Mouse (Mus musculus) kidney, postnatal 36 days (tissue): ENCODE measurements around the gene Srgap1.

Experiments
- DNase-seq, 2 experiments: peaks; one replicate each; pipeline ENCODE4 v3.0.0; 2021 to 2022; ENCODE audit warnings: mixed read lengths in 2 of 2

Gene Srgap1

GRCm38 (mm10) chr10:122046904-122047726, at the start of gene Srgap1:
Srgap1 (minus strand) TSS chr10:122047315.
- peak; percentile 44 to 69 for DNase-seq

- no peak for DNase-seq
Measured at GRCm38 (mm10) chr10:122096462-122096979, 49.4 kb upstream of the Srgap1 start.

GRCm38 (mm10) chr10:122090472-122090871, 43.4 kb upstream of the Srgap1 start:
- DNase-seq = no peak

DNA sequence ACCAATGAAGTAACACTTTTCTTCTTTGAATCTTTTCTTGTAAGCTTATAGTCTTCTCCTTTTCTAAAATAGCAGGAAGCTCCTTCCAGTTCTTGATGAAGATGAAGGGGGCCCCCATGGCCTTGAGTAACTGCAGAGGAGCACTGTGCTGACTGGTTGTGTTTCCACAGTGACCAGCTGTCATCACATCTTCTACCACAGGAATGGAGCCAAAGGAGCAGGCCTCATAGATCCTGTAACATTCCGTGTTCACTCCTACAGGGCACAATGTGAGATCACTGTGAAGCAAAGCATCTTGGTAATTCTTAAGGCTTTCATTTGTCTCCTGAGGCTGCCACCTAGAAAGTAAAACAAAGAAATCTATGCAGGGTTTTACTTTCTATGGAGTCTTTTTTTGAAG, 34.2 kb upstream of the Srgap1 start:
- no peak for DNase-seq

DNA sequence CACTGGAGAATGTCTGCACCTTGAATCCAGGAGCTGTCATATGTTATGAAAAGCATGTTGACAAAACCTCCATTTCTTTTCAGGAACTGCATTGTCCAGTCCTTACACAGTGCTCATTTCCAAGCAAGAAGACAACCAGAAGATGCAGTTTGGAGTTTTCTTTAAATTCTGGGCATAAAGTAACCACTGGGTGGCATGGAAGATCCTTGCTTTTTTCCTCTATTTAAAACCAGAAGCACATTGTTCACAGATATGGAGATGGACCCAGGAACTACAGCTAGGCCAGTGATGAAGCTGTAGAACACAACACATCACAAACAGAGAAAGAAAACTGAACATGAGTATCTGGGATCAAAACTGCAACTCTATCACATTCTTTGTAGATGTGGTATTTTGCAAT, 22.0 kb upstream of the Srgap1 start:
- no peak for DNase-seq

DNA sequence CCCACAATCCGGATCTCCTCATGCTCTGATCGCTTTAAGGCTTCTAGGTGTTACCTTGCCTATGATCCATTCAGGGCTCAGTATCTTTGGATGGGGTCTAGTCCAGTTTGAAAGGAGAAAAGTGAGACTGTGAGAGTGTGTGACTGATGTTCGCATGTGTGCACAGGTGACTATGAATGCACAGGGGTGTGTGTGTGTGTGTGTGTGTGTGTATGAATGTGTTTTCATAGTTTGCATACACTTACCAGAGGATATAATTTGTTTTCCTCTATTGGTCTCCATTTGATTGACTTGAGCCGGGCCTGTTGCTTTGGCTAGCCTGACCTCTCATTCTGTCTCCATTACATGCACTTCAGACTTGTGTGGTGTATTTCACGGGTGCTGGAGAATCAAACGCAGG, 8.7 kb upstream of the Srgap1 start:
- no peak for DNase-seq

- DNase-seq = peak; percentile 34 to 73
Measured at GRCm38 (mm10) chr10:122054535-122054934, 7.4 kb upstream of the Srgap1 start.

GRCm38 (mm10) chr10:122051831-122052230, 4.7 kb upstream of the Srgap1 start:
- DNase-seq = peak; percentile 75 to 92

DNA sequence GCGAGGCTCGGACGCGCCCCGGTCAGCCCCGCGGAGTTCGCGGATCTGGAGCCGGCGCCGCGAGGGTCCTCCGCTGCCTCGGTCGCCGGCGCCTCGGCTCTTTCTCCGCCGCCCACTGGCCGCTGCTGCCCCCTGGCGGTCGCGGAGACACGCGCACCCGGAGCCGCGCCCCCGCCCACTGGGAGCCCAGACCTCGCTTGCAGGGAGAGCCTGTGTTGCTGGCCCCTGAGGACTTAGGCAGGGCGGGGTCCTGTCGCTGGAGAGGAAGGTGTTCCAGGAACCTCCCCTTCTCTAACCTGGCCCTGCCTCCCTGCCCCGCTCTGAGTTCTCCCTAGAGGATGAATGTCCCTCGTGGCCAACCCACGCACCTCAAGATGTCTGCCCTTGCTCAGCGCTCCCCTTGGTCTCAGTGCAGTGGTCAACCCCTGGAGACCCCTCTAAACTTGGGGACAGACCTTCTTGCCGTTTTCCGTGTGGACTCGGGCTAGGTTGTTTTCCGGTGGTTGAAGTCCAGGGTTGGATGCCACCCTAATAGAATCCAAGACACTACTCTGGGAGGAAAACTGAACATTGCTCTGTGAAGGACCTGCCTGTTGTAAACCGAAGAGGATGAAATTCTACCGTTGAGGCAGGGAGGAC, 731 bp upstream of the Srgap1 start:
- peak; percentile 69 to 92 for DNase-seq

DNA sequence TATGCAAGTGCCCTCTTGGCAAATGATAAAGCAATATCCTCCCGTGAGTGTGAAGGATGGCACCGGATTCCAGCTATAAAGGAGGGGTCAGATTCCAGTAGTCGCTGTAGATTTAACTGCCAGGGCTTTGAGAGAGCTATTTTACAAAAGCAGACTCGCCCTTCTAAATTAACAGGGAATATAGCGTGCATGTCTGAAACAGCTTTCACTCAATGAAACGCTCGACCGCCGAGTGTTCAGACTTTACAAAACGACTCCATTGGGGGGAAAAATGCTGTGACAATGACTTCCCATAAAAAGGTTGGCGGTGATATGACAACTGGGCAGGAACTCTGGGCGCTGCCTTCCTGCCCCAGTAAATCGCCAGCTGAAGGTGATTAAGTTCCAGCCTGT, 608 bp downstream of the Srgap1 start:
- DNase-seq = no peak

- DNase-seq = no peak
Measured at GRCm38 (mm10) chr10:122045946-122046345, 1.2 kb downstream of the Srgap1 start.

- no peak for DNase-seq
Measured at GRCm38 (mm10) chr10:122044926-122045325, 2.2 kb downstream of the Srgap1 start.

DNA sequence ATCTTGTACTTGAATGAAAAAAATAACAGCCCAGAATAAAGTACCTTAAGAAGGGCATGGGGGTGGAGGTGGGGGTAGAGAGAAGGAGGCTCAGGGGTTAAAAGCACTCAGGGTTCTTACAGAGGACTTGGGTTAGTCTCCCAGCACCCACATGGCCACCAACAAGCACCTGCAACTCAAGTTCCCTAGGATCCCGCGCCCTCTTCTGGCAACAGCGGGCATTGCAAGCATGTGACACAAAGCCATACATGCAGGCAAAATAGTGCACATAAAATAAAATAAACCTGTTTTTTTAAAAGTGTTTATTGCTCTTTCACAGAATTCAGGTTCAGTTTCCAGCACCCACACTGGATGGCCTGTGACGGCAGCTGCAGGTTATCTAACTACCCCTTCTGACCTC, 6.7 kb downstream of the Srgap1 start:
- DNase-seq = peak in 1 of 2 experiments; percentile 39

DNA sequence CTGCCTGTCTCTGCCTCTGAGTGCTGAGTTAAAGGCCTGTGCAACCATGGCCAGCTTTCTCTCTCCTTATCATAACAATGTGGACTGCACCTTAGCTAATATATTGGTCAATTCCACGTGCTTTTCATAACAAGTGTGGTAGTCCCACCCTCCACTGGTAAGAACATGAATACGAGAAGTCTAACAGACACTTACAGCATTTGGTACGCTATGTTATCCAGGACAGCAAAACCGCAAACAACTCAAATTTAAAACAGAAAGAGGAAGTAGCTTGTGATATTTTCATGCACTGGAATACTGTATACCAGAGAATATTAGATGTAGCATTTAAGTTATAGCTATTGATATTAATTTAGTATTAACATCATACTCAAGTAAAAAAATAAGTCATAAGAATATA, 7.5 kb downstream of the Srgap1 start:
- DNase-seq = no peak

DNA sequence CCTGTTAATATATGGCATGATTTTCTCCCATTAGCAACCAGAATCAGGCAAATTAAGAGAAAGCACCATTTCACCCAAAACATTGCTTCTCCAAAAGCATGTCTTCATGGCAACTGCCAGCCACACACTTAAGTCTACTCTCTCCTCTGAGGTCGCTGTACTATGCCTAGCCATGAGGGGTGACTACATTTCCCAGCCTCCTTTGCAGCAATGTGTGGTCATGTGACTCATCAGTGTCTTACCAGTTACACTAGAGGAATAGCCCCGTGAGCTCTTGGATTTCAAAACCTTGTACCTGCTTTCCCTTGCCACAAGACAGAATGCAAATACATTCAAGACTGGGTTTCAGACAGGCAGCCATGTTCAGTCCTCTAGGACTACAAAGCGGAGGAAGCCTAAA, 8.6 kb downstream of the Srgap1 start:
- DNase-seq = peak; percentile 57 to 58

DNA sequence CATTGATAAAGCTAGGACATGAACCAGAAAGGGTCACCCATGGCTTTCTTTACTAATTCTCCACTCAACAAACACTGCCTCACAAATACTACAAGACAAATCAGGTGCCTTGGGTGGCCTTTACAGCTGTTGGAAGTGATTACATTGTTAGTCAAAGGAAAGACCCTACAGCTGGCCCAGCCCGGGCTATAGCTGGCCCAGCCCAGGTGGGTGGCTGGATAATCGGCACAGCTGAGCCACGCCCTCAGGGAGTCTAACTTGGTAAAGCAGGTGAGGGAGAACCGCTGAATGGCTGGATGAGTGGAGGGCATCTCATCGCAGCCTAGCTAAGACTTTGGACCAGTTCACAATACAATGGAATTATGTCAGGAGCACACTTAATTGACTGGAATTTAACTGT, 13.8 kb downstream of the Srgap1 start:
- no peak for DNase-seq

GRCm38 (mm10) chr10:122030420-122030819, 16.7 kb downstream of the Srgap1 start:
- DNase-seq = no peak

DNA sequence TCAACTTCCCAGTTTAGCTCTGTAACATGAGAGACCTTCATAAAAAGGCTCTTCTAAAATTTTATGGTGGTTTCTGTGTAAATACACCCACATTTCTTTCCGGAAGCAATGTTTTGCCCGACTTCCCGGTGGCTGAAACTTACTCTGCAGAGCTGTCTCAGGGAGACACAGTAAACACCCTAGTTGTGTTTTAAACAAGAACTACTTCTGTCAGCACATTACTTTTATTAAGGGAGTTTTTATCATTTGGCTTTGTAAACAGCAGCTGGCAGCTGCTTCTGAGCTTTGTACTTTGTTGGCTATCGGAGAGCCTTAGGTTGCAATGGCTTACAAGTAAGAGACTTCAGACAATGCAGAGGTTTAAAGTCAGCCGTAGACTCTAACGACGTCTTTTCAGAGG, 17.4 kb downstream of the Srgap1 start:
- peak; percentile 17 to 35 for DNase-seq

GRCm38 (mm10) chr10:122025198-122025597, 21.9 kb downstream of the Srgap1 start:
- no peak for DNase-seq

GRCm38 (mm10) chr10:122020906-122021305, 26.2 kb downstream of the Srgap1 start:
- no peak for DNase-seq

GRCm38 (mm10) chr10:122020255-122020654, 26.9 kb downstream of the Srgap1 start:
- peak in 1 of 2 experiments; percentile 52 for DNase-seq

DNA sequence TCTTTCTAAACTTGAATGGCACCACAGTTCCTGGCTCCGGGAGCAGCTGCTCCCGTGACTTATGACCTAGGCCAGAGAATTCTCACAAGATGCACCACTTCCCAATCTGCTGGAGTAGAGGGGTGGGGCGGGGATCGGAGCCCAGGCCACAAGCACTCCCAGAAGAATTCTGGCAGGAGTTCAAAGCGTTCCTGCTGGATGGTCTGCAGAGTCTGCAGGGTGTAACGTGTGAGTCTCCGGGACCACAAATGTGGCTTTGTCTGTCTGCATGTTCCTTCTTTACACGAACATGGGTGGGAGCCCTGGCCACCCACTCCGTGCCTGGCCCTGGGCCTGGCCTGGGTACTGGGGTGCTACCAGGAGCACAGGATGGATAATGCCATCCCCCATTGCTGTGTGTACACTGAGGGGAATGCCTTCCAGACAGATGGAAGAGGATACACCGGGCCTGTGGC, 28.5 kb downstream of the Srgap1 start:
- peak; percentile 58 to 72 for DNase-seq

GRCm38 (mm10) chr10:122017743-122018142, 29.4 kb downstream of the Srgap1 start:
- no peak for DNase-seq

GRCm38 (mm10) chr10:122017063-122017462, 30.1 kb downstream of the Srgap1 start:
- no peak for DNase-seq
